Mouse (Mus musculus) CD4-positive, CD25-positive, alpha-beta regulatory T cell, adult 4 months (primary cell): Measurements from ENCODE around the gene Tprkb. TPM values are rescaled to one million over a fixed set of nuclear protein-coding genes. Genes with fewer than 3 reads are reported as not detected.
"Not testable (repeated sequence)": the region's sequence is repeated elsewhere in the genome, so short reads cannot be mapped to it uniquely, and the experiment has no call there.

Experiments
- ATAC-seq: one replicate; pipeline ENCODE4 v1.8.0; 2017
- polyA plus RNA-seq, 2 experiments: library from polyadenylated mRNA; unstranded; fragments of 100-300 nt; shearing (Covaris generic); gene quantifications; one replicate each; pipeline ENCODE4 v1.2.1; 2017

The Tprkb gene
- polyA plus RNA-seq, 2 experiments from 2014 or later: 34.7 to 44.8 TPM

- no peak for ATAC-seq
These were observed 63.4 kb downstream of the Tprkb start for GRCm38 (mm10) chr6:85974941-85975617.

- ATAC-seq: no peak
These were observed 64.1 kb downstream of the Tprkb start for GRCm38 (mm10) chr6:85975761-85976160.

GRCm38 (mm10) chr6:85976242-85976641, 64.6 kb downstream of the Tprkb start:
- no peak for ATAC-seq

GRCm38 (mm10) chr6:85978736-85979135, 67.1 kb downstream of the Tprkb start:
- not testable (repeated sequence) for ATAC-seq

Other genes starting within 250 kb of the Tprkb start
- not detected for gene Nat8f7, start 198.7 kb upstream of the Tprkb start, polyA plus RNA-seq
- under 1 TPM in 1 of 2 experiments, not detected in 1; 0.39 TPM for gene Nat8f3, start 146.1 kb upstream of the Tprkb start, polyA plus RNA-seq
- gene Nat8f6, start 90.9 kb upstream of the Tprkb start, polyA plus RNA-seq: not detected
- gene Nat8f5, start 90.9 kb upstream of the Tprkb start, polyA plus RNA-seq: not detected
- gene Nat8, start 79.8 kb upstream of the Tprkb start, polyA plus RNA-seq: not detected
- not detected for gene Nat8f2, start 42.7 kb upstream of the Tprkb start, polyA plus RNA-seq
- gene Nat8f4, start 7.0 kb upstream of the Tprkb start, polyA plus RNA-seq: 1 to 10 TPM; 4.7 to 8.7 TPM
- 10 to 100 TPM; 10.4 to 15.9 TPM for gene Nat8f1, start 3.8 kb downstream of the Tprkb start, polyA plus RNA-seq
- gene Dusp11, start 49.8 kb downstream of the Tprkb start, polyA plus RNA-seq: 100 to 1,000 TPM; 168 to 211 TPM
- gene Figla, start 104.3 kb downstream of the Tprkb start, polyA plus RNA-seq: not detected
- not detected for gene Add2, start 116.8 kb downstream of the Tprkb start, polyA plus RNA-seq